Mouse (Mus musculus): Measurements from ENCODE around the gene Gcfc2.

- TF ChIP-seq CTCF (IDR thresholded peaks at IDR 0.05; ENCODE audit: extremely low read depth, insufficient read depth, insufficient read length, insufficient replicate concordance) (no peak), POLR2A (IDR thresholded peaks at IDR 0.05; ENCODE audit: low read depth, low read length) (no peak)
Measured at GRCm38 (mm10) chr6:81971196-81971595, 47.7 kb downstream of the Gcfc2 start.
